Mouse (Mus musculus): ENCODE results near the gene Alpk1. TPM values are rescaled to one million over a fixed set of nuclear protein-coding genes. Genes with fewer than 3 reads are reported as not detected.
A peak's percentile ranks its signal among the peaks of the same experiment; 100 is the strongest.

Alpk1 gene
- polyA plus RNA-seq, 1 experiment from 2014 or later = 0.63 TPM

DNA sequence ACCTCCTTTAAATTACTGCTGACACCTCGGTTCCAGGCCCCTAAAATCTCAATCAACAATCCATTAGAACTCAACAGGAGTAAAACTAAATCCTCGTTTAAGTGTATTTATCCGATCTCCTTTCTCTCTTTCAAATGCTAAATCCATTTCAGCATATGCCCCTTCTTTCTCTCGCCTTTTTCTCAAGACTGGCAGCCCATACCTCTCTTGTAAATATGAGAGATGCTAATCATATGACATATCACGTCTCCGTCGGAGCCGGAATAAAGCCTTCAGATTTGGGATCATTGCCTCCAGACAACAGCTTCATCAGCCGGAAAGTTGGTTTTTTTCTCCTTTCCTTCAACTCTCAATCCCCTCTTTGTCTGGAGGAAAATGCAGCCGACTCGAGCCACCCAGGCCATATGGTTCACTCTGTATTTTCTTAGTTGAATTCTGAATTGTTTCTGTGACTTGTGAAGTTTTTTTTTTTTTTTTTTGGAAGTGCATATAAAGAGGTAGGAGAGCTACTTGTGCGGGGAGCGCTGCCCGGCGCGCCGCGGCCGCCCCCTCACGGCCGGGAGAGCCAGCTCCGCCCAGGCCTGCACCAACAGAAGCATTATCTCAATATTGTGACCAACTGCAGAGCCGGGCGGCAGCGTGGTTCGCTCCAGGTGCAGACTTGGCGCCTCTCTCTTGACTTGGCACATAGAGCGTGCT lies 154.5 kb downstream of the Alpk1 start:
- Histone ChIP-seq H3K9ac (ENCODE audit: low read depth, low read length) (no peak overlapping the region), H3K27me3 (ENCODE audit: control insufficient read depth, insufficient read depth, low read depth, low read length) (peaks cover 67% of the 10 kb centered on the region), H3K36me3 (ENCODE audit: control insufficient read depth, insufficient read depth) (no peaks in the 10 kb centered on the region), H3K4me1 (ENCODE audit: control insufficient read depth, low read depth, low read length) (peaks cover 5% of the 10 kb centered on the region), H3K27ac (ENCODE audit: low read length) (no peak overlapping the region), H3K9me3 (replicated peaks; ENCODE audit: control insufficient read depth, low read length) (no peaks in the 10 kb centered on the region), H3K4me2 (ENCODE audit: low read depth, low read length) (peak overlapping the region; percentile 60), H3K4me3 (ENCODE audit: low read depth, low read length) (peak overlapping the region; percentile 34)
- WGBS (ENCODE audit: insufficient replicate concordance) = under 1% methylated on average over 28 of the region's 28 CpGs
- no peak for ATAC-seq (ENCODE audit: low read depth)

DNA sequence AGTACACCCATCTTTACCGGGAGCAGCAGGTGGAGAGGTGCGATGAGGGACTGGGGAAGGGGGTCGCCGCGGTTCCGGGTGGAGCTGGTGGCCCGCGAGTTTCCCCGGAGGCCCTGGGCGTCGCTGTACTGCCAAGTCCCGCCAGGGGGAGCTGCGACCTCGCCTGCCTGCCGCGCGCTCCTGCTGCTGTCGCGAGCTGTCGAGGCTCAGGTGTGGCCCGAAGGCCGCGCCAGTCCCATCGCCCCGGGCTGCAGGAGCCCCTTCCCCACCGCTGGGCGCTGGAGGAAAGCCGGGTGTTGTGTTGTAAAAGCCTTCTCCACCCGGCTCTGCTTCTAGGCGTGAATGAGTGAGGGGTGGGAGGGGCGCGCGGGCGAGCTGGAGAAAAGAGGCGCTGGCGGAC lies 155.0 kb downstream of the Alpk1 start:
- peaks cover 61% of the 10 kb centered on the region for H3K27me3 ChIP-seq (ENCODE audit: control insufficient read depth, insufficient read depth, low read depth, low read length)
- H3K27ac ChIP-seq (ENCODE audit: low read length) = no peak overlapping the region
- peak overlapping the region; percentile 60 for H3K4me2 ChIP-seq (ENCODE audit: low read depth, low read length)
- H3K4me3 ChIP-seq (ENCODE audit: low read depth, low read length) = peak overlapping the region; percentile 34
- H3K9me3 ChIP-seq (replicated peaks; ENCODE audit: control insufficient read depth, low read length) = no peaks in the 10 kb centered on the region
- peaks cover 5% of the 10 kb centered on the region for H3K4me1 ChIP-seq (ENCODE audit: control insufficient read depth, low read depth, low read length)
- H3K36me3 ChIP-seq (ENCODE audit: control insufficient read depth, insufficient read depth) = no peaks in the 10 kb centered on the region
- no peak overlapping the region for H3K9ac ChIP-seq (ENCODE audit: low read depth, low read length)
- under 1% methylated on average over 36 of the region's 36 CpGs for WGBS (ENCODE audit: insufficient replicate concordance)
- ATAC-seq (ENCODE audit: low read depth) = peak; percentile 58; the same call in 1 of the 2 replicates

Other genes starting within 250 kb of the Alpk1 start
- 21.1 and 21.4 TPM in 2 replicates for gene Larp7, start 227.2 kb downstream of the Alpk1 start, polyA plus RNA-seq (2015; fragmentation: Nextera tagmentation; extraction: Ambion mirVana)
- 4.2 and 4.4 TPM in 2 replicates for gene Zgrf1, start 227.0 kb downstream of the Alpk1 start, polyA plus RNA-seq (2015; fragmentation: Nextera tagmentation; extraction: Ambion mirVana)
- gene Neurog2, start 147.4 kb downstream of the Alpk1 start, polyA plus RNA-seq (2015; fragmentation: Nextera tagmentation; extraction: Ambion mirVana) = not detected in 2 replicates
- gene Tifa, start 9.3 kb upstream of the Alpk1 start, polyA plus RNA-seq (2015; fragmentation: Nextera tagmentation; extraction: Ambion mirVana) = 14.6 and 16.5 TPM in 2 replicates
- 13.1 and 15.4 TPM in 2 replicates for gene Ap1ar, start 57.0 kb upstream of the Alpk1 start, polyA plus RNA-seq (2015; fragmentation: Nextera tagmentation; extraction: Ambion mirVana)
- gene Fam241a, start 115.8 kb upstream of the Alpk1 start, polyA plus RNA-seq (2015; fragmentation: Nextera tagmentation; extraction: Ambion mirVana) = 30.8 and 32.7 TPM in 2 replicates

Measured in liver, embryonic 16.5 days (tissue).